Mouse (Mus musculus): ENCODE measurements around the gene Ssxb1. TPM values are rescaled to one million over a fixed set of nuclear protein-coding genes. Genes with fewer than 3 reads are reported as not detected.

Ssxb1 gene
- polyA plus RNA-seq (2012; rRNA removed; ENCODE audit: low replicate concordance), result not detected in 2 replicates

GRCm38 (mm10) chrX:8413005-8413404, at the start of gene Ssxb1:
TSS of gene Ssxb1 (plus strand) at chrX:8413305.

GRCm38 (mm10) chrX:8366678-8367077, 46.4 kb upstream of the Ssxb1 start, which contains the start of gene Ssxb9:
TSS of gene Ssxb9 (plus strand) at chrX:8366978.

DNA sequence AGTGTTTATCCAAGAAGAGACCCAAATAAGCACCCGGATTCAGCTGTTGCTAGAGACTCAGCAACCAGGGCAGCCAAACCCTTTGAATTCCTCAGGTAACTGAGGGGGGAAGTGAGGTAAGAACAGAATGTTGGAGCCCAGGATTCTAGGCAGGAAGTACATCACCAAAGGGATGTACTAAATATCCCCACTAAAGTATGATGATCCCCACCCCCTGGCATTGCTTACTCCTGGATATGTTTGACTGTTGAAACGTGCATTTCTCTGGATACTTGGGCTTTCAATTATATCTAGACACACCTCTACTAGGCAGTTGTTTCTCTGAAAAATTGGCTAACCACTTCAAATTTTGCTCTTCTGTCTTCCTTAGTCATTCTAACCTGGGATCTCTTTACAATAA, 48.5 kb downstream of the Ssxb1 start, which contains the start of gene Ssxb2:
Ssxb2 (minus strand) TSS at position 101 of the 400 bp plus-strand sequence.

Other genes starting within 250 kb of the Ssxb1 start
- 17.8 and 27.4 TPM in 2 replicates for gene Tbc1d25, start 237.1 kb upstream of the Ssxb1 start, polyA plus RNA-seq (2012; rRNA removed; ENCODE audit: low replicate concordance)
- 101 and 104 TPM in 2 replicates for gene Ebp, start 219.8 kb upstream of the Ssxb1 start, polyA plus RNA-seq (2012; rRNA removed; ENCODE audit: low replicate concordance)
- gene Porcn, start 206.8 kb upstream of the Ssxb1 start, polyA plus RNA-seq (2012; rRNA removed; ENCODE audit: low replicate concordance), result 39.5 and 42.5 TPM in 2 replicates
- gene Ftsj1, start 160.9 kb upstream of the Ssxb1 start, polyA plus RNA-seq (2012; rRNA removed; ENCODE audit: low replicate concordance), result 28.8 and 40.2 TPM in 2 replicates
- 0.11 and 0.23 TPM in 2 replicates for gene Slc38a5, start 142.2 kb upstream of the Ssxb1 start, polyA plus RNA-seq (2012; rRNA removed; ENCODE audit: low replicate concordance)
- not detected in 2 replicates for gene Ssxb10, start 85.9 kb upstream of the Ssxb1 start, polyA plus RNA-seq (2012; rRNA removed; ENCODE audit: low replicate concordance)
- not detected in 2 replicates for gene Ssxb9, start 46.3 kb upstream of the Ssxb1 start, polyA plus RNA-seq (2012; rRNA removed; ENCODE audit: low replicate concordance)
- gene Ssxb2, start 48.4 kb downstream of the Ssxb1 start, polyA plus RNA-seq (2012; rRNA removed; ENCODE audit: low replicate concordance), result not detected in 2 replicates
- gene Gm14459, start 111.6 kb downstream of the Ssxb1 start, polyA plus RNA-seq (2012; rRNA removed; ENCODE audit: low replicate concordance), result not detected in 2 replicates
- not detected in 2 replicates for gene Ssxb6, start 134.9 kb downstream of the Ssxb1 start, polyA plus RNA-seq (2012; rRNA removed; ENCODE audit: low replicate concordance)
- gene Ssxb3, start 178.5 kb downstream of the Ssxb1 start, polyA plus RNA-seq (2012; rRNA removed; ENCODE audit: low replicate concordance), result not detected in 2 replicates

Data from mammary gland, adult 2 months (tissue).